Mouse (Mus musculus) megakaryocyte, embryonic 14.5 days (primary cell): ENCODE measurements around the gene Usp1. TPM values are rescaled to one million over a fixed set of nuclear protein-coding genes. Genes with fewer than 3 reads are reported as not detected.
A peak's percentile ranks its signal among the peaks of the same experiment; 100 is the strongest.

ENCODE experiments used
- H3K27me3 ChIP-seq: replicated peaks from 2 replicates; pipeline ENCODE3; 2012; ENCODE audit warnings: inconsistent platforms
- H3K36me3 ChIP-seq: replicated peaks from 2 replicates; pipeline ENCODE3; 2012; ENCODE audit warnings: low read length, inconsistent platforms, mixed read lengths
- H3K4me1 ChIP-seq: 2 replicates; pipeline ENCODE4 v1.6.1; 2012; ENCODE audit warnings: inconsistent platforms
- H3K4me3 ChIP-seq: replicated peaks from 2 replicates; pipeline ENCODE3; 2012; ENCODE audit warnings: moderate library complexity, mild to moderate bottlenecking, inconsistent platforms
- H3K9me3 ChIP-seq: 2 replicates; pipeline ENCODE4 v1.6.1; 2012; ENCODE audit warnings: inconsistent platforms
- FLI1 ChIP-seq: IDR thresholded peaks from 2 replicates; pipeline ENCODE4 v1.6.1; 2012; ENCODE audit warnings: low read length, inconsistent platforms, mixed read lengths
- GATA1 ChIP-seq: IDR thresholded peaks from 3 replicates; pipeline ENCODE4 v1.6.1; 2012; ENCODE audit warnings: mixed read lengths, low read length, inconsistent platforms, borderline replicate concordance
- polyA plus RNA-seq: library from polyadenylated mRNA; stranded (reverse); fragments of >175 nt; gene quantifications from 2 replicates; pipeline ENCODE4 v1.2.3, GENCODE M21; 2012; ENCODE audit warnings: low replicate concordance; ENCODE audit not compliant: insufficient read depth

Gene Usp1
- 77.5 and 131 TPM in 2 replicates for polyA plus RNA-seq

DNA sequence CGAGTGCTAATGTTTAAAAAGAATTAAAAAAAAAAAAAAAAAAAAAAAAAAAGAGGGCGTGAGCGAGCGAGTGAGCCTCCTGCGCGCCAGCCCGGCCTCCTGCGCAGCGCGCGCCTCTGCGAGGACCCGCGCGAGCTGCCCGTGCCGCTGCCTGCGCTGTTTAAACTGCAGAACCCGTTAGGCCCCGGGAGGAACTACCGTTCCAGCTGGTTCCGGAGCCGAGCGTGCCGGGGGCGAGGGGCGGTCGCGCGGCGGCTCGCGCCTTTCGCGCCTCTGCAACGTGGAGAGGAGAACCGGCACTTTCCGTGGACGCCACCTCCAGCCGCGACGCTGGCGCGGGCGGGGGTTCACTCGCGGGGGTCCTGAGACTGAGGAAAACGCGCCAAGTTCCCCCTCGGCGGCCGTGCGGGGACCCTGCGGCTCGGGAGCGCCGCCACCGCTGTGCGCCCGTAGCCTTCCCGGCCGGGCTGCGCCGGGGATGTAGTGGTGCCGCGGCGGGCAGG, at the start of gene Usp1:
TSS of gene Usp1 (plus strand) at position 243 of the 503 bp plus-strand sequence.
- Histone ChIP-seq H3K4me3 (peak within 1 kb of the TSS; percentile 95), H3K36me3 (peaks cover 5% of the 10 kb centered on the region), H3K9me3 (peaks cover 11% of the 10 kb centered on the region), H3K27me3 (no peaks in the 10 kb centered on the region), H3K4me1 (peaks cover 29% of the 10 kb centered on the region)
- no peak for TF ChIP-seq FLI1
- no peak for TF ChIP-seq GATA1

DNA sequence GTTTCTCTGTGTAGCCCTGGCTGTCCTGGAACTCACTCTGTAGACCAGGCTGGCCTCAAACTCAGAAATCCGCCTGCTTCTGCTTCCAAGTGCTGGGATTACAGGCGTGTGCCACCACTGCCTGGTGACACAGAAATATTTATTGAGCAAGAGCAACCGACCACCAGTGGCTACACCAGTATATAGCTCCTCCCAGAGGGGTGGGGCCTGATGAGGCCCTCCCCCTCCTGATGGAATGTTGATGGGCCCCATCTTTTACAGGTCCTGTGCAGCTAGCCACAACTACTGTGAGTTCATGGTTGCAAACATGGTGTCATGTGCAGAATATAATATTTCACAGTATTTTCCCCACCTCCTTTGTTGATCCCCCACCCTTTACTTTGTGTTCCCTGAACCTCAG, 40.9 kb upstream of the Usp1 start:
- TF ChIP-seq FLI1 (no peak), GATA1 (no peak)
- Histone ChIP-seq H3K9me3 (peaks cover 6% of the 10 kb centered on the region; the same call in 1 of the 2 replicates), H3K27me3 (no peaks in the 10 kb centered on the region), H3K36me3 (no peaks in the 10 kb centered on the region), H3K4me1 (no peaks in the 10 kb centered on the region), H3K4me3 (no peak overlapping the region)

DNA sequence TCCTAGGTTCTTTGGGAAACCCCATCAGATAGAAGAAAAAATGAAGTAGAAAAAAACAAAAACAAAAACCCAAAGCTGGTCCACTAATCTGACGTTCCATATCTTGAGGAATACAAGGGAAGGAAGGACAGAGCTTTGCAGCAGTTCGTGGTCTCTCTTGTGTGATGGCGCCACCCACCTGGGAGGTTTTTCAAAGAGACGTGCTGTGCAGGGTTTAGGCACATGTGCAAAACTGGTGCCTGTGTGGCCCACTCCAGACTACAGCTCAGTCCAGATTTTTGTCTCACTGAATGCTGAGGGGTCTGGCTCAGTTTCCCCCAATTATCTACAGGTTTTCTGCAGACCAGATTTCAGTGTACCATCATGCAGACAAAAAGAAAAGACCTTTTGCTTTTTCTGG, 37.2 kb upstream of the Usp1 start:
- Histone ChIP-seq H3K36me3 (no peaks in the 10 kb centered on the region), H3K4me3 (no peak overlapping the region)
- no peak for TF ChIP-seq FLI1
- TF ChIP-seq GATA1: no peak

DNA sequence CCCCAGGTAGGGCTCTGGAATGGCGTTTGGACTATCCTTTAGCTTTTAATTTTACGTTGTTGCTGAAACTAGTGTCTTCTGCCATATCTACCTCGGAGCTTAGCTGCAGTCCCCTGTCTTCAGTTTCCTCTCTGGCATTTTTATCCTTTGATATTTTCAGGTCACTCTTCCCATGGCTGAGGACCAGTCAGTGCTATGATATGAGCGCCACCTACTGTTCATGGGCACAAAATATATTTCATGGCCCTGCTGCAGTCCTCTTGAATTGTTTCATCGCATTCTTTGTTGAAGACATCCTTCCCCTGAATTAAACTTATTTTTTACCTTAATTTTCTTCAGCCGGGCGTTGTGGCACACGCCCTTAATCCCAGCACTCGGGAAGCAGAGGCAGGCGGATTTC, 36.5 kb upstream of the Usp1 start:
- H3K4me1 ChIP-seq: no peaks in the 10 kb centered on the region
- no peaks in the 10 kb centered on the region for H3K36me3 ChIP-seq
- H3K4me3 ChIP-seq: no peak overlapping the region
- peaks cover 8% of the 10 kb centered on the region for H3K9me3 ChIP-seq
- TF ChIP-seq FLI1: no peak
- H3K27me3 ChIP-seq: no peaks in the 10 kb centered on the region

More for the DNA sequence above, 37.2 kb upstream of the Usp1 start:
- Histone ChIP-seq H3K4me1 (no peaks in the 10 kb centered on the region), H3K27me3 (no peaks in the 10 kb centered on the region), H3K9me3 (peaks cover 8% of the 10 kb centered on the region)

DNA sequence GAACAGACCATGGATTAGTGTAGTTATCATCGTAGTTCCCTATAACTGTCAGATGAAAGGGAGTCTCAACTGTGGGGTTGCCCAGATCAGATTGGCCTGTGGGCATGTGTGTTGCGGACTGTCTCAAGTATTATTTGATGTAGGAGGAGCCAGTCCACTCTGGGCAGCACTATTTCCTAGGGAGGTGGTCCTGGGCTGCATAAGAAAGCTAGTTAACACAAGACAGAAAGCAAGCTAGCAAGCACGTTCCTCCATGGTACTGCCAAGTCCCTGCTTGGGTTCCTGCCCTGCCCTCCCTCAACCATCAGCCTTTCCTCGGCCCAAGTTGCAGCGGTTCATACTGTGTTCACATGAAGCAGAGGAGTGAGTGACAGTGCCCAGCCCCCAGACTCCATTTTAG, 13.4 kb upstream of the Usp1 start:
- no peaks in the 10 kb centered on the region for H3K27me3 ChIP-seq
- no peaks in the 10 kb centered on the region for H3K4me1 ChIP-seq
- no peaks in the 10 kb centered on the region for H3K36me3 ChIP-seq
- H3K9me3 ChIP-seq: peaks cover 9% of the 10 kb centered on the region; the same call in 1 of the 2 replicates
- H3K4me3 ChIP-seq: no peak overlapping the region
- no peak for TF ChIP-seq GATA1
- TF ChIP-seq FLI1: no peak

DNA sequence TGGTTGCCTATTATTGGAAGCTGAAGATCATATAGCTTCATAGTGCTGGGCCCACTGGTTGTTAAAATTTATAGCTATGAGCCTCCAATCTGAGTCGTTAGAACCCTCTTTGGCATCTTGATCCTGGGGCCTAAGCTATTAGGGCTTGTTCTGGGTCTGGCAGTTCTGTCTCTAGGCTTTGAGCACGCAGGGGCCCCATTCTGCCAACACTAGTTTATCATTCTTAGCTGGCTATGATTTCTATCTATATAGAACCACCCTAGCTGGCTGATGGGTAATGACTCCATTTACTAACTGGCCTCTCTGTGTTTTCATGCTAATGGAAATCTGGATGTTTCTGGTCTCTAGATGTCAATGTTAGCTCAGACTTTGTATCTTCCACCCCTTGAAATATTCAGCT, 5.9 kb upstream of the Usp1 start:
- Histone ChIP-seq H3K27me3 (no peaks in the 10 kb centered on the region), H3K36me3 (no peaks in the 10 kb centered on the region), H3K4me1 (peaks cover 18% of the 10 kb centered on the region), H3K4me3 (no peak overlapping the region), H3K9me3 (peaks cover 11% of the 10 kb centered on the region)
- no peak for TF ChIP-seq FLI1
- no peak for TF ChIP-seq GATA1

DNA sequence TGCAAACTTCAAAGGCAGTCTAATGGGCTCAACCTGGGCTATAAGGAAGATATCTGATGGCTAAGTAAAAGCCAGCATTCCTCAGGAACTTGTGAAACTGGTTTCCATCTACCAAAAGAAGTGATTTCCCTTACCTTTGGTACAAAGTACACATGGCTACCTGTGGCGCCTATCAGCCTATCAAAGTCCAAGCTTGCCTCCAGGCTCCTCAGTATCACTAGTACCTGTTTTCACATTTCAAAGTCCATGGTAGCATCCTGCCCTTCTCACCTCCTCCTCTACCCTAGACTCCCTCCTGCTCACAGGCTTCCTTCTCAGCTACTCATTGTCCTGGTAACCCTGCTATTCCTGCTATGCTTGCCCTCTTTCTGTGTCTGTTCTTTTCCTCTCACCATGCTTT, 5.4 kb upstream of the Usp1 start:
- Histone ChIP-seq H3K27me3 (no peaks in the 10 kb centered on the region), H3K4me3 (no peak overlapping the region), H3K4me1 (peaks cover 18% of the 10 kb centered on the region), H3K9me3 (peaks cover 11% of the 10 kb centered on the region), H3K36me3 (no peaks in the 10 kb centered on the region)
- no peak for TF ChIP-seq FLI1
- TF ChIP-seq GATA1: no peak

DNA sequence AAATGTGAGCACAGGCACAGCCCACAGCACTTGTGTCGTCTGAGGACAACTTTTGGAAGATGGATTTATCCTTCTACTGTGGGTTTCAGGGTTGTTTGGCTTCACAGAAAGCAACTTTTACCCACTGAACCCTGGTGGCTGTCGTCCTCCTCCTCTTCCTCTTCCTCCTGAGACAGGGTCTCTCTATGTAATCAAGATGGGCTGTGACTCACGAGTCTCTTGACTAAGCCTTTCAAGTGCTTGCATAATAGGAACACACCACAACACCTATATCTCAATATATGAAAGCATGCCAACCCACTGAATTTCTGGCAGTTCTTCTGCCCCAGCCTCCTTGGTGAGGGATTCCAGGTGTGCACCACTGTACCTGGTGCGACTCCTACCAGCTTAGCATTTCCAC, 2.7 kb upstream of the Usp1 start:
- no peak overlapping the region for H3K4me3 ChIP-seq
- no peak for TF ChIP-seq GATA1
- no peak for TF ChIP-seq FLI1
- H3K27me3 ChIP-seq: no peaks in the 10 kb centered on the region
- H3K4me1 ChIP-seq: peaks cover 27% of the 10 kb centered on the region
- H3K36me3 ChIP-seq: no peaks in the 10 kb centered on the region
- H3K9me3 ChIP-seq: peaks cover 11% of the 10 kb centered on the region

DNA sequence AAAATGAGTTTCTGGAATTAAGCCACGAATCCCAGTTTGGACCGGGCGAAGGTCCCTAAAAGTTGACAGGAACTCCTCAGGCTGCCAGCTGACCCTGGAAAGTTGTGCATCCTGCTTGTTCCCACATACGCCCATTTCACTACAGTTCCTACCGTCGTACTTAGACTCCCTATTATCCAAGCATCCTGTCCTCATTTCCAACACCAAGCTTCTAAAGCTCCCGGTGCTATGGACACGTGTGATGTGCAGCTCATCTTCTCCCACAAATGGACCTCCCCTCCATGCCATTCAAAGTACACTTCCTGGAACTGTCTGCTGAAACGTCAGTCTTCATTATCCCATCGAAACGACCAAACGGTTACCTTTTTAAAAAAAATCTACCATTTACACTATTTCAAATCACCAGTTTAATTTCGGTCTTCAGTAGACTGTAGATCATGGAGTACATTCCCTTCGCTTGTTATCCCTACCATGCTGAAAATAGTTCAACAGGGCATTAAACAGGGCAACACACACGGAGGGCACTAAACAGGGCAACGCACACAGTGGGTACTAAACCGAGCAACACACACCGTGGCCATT, 1.5 kb upstream of the Usp1 start:
- TF ChIP-seq GATA1: no peak
- no peak for TF ChIP-seq FLI1
- H3K9me3 ChIP-seq: peaks cover 11% of the 10 kb centered on the region
- peak overlapping the region; percentile 95 for H3K4me3 ChIP-seq
- peaks cover 31% of the 10 kb centered on the region for H3K4me1 ChIP-seq
- H3K36me3 ChIP-seq: no peaks in the 10 kb centered on the region
- no peaks in the 10 kb centered on the region for H3K27me3 ChIP-seq

DNA sequence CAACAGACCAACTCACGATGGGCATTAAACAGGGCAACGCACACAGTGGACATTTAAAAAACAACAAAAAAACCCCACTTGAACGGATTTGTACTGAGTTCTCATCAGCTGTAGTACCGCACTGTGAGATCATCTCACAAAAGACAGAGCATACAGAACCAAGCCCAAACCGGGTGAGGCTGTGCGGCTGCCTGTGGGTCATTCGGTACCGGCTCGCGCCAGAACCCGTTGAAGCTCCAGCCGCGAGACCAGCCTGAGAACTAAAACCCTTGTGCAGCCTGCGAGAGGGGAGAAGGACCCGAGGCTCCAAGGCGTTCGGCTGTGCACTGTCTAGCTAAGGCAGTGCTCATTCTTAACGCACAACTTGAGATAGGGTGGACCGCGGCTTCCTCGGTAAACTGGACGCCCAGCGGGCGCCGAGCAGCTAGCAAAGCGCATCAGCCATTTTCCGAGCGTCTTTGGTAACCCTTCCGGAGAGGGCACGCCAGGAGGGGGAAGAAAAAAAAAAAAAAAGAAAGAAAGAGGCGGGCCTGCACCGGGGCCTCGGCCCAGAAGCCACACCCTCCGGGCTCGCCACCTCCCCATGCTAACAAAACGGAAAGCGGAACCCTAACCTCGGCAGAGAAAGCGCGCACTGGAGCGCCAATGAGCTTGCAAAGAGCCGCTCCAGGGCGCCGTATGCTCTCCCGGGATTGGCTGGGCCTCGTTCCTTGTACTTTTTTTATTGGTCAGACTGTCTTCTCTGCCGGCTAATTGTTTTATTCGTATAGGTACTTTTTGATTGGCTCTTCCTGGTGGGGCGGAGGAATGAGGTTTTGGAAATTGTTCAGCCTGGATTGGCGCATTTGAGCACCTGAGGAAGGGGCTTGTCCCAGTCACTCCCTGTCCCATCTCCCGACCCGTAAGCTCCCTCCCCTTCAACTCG, 705 bp upstream of the Usp1 start:
- peak overlapping the region; percentile 95 for H3K4me3 ChIP-seq
- peaks cover 29% of the 10 kb centered on the region for H3K4me1 ChIP-seq
- H3K36me3 ChIP-seq: peaks cover under 1% of the 10 kb centered on the region
- no peak for TF ChIP-seq FLI1
- no peak for TF ChIP-seq GATA1
- H3K9me3 ChIP-seq: peaks cover 11% of the 10 kb centered on the region
- no peaks in the 10 kb centered on the region for H3K27me3 ChIP-seq
